Comparison of ENCODE assay signal across 8 mouse cellular contexts in genomic region chr16:30475633-30476461, GRCm38 (mm10).
A peak's percentile ranks its signal among the peaks of the same experiment; 100 is the strongest.
DNase-seq lines count a peak whose midpoint lies in the region; ATAC-seq and TF ChIP-seq lines count a peak whose summit lies in the region.

No protein-coding gene starts in this region.

- peak overlapping the region; percentile 2; the same call in 1 of the 2 replicates for H3K27ac ChIP-seq in gastrocnemius, adult 2 months
- H3K27ac ChIP-seq in cortical plate, adult 2 months (ENCODE audit: insufficient read depth, low read length), result peak overlapping the region; percentile 29; the same call in 1 of the 2 replicates
- H3K27ac ChIP-seq in heart, embryonic 15.5 days, result peak overlapping the region; percentile 64
- H3K27ac ChIP-seq in lung, embryonic 15.5 days, result peak overlapping the region; percentile 27
- H3K27ac ChIP-seq in liver, embryonic 12.5 days, result no peak overlapping the region
- no peak overlapping the region for H3K27ac ChIP-seq in cerebellum, adult 2 months (ENCODE audit: insufficient read depth, low read length)

- no peaks in the 10 kb centered on the region for H3K36me3 ChIP-seq in heart, embryonic 15.5 days
- H3K36me3 ChIP-seq in lung, embryonic 15.5 days, result no peaks in the 10 kb centered on the region
- no peaks in the 10 kb centered on the region for H3K36me3 ChIP-seq in liver, embryonic 12.5 days

- peaks cover 6% of the 10 kb centered on the region; the same call in 1 of the 2 replicates for H3K9me3 ChIP-seq in heart, embryonic 15.5 days (replicated peaks)
- H3K9me3 ChIP-seq in lung, embryonic 15.5 days, result peaks cover 3% of the 10 kb centered on the region; the same call in 1 of the 2 replicates
- H3K9me3 ChIP-seq in liver, embryonic 12.5 days (replicated peaks), result peaks cover 7% of the 10 kb centered on the region; the same call in 1 of the 2 replicates

- no peak for TF ChIP-seq POLR2A in cortical plate, adult 2 months (IDR thresholded peaks at IDR 0.05; ENCODE audit: extremely low read depth, insufficient read depth, low read length)
- no peak for TF ChIP-seq POLR2A in cerebellum, adult 2 months (IDR thresholded peaks at IDR 0.05; ENCODE audit: borderline replicate concordance, insufficient read depth, low read length)

- peak; percentile 66 for DNase-seq in gastrocnemius, adult 2 months
- no peak for DNase-seq in gastrocnemius, postnatal 25 days
- no peak for DNase-seq in cerebellum, adult 2 months

- no peaks in the 10 kb centered on the region for H3K27me3 ChIP-seq in heart, embryonic 15.5 days
- no peaks in the 10 kb centered on the region for H3K27me3 ChIP-seq in lung, embryonic 15.5 days
- 0 out of 2 replicates have a peak, but pooled peaks cover 7% of the 10 kb centered on the region for H3K27me3 ChIP-seq in liver, embryonic 12.5 days (replicated peaks)
- H3K27me3 ChIP-seq in cerebellum, adult 2 months (ENCODE audit: control insufficient read depth, insufficient read depth, low read length), result no peaks in the 10 kb centered on the region

- peaks cover 2% of the 10 kb centered on the region; the same call in 1 of the 2 replicates for H3K4me1 ChIP-seq in cortical plate, adult 2 months (ENCODE audit: control insufficient read depth, insufficient read depth, low read length)
- H3K4me1 ChIP-seq in heart, embryonic 15.5 days (replicated peaks), result peaks cover 23% of the 10 kb centered on the region
- peaks cover 15% of the 10 kb centered on the region for H3K4me1 ChIP-seq in lung, embryonic 15.5 days
- H3K4me1 ChIP-seq in liver, embryonic 12.5 days, result no peaks in the 10 kb centered on the region
- 0 out of 2 replicates have a peak, but pooled peaks cover 3% of the 10 kb centered on the region for H3K4me1 ChIP-seq in cerebellum, adult 2 months (ENCODE audit: control insufficient read depth, insufficient read depth, low read length)

- intact Hi-C loops in gastrocnemius, adult 2 months (cut with DNase I), result loop anchor here (5.0 kb wide), 1 partner anchor 79 kb away; no protein-coding TSS in a partner anchor

- 24% methylated on average over 10 of the region's 10 CpGs for WGBS in heart, embryonic 15.5 days
- 43% methylated on average over 10 of the region's 10 CpGs for WGBS in lung, embryonic 15.5 days
- WGBS in liver, embryonic 12.5 days (ENCODE audit: insufficient replicate concordance), result 65% methylated on average over 10 of the region's 10 CpGs
- 48% methylated on average over 10 of the region's 10 CpGs for WGBS in cerebellum, adult 2 months

- ATAC-seq in heart, embryonic 15.5 days (replicated peaks; ENCODE audit: insufficient number of reproducible peaks, insufficient read depth, low FRiP score, low read depth), result 0 out of 2 replicates have a peak, but pooled peaks have one; percentile 31
- no peak for ATAC-seq in lung, embryonic 15.5 days (ENCODE audit: borderline replicate concordance, extremely low read depth, low FRiP score, low TSS enrichment)
- no peak for ATAC-seq in liver, embryonic 12.5 days
- no peak for ATAC-seq in activated CD4-positive, CD25-positive, alpha-beta regulatory T cell, adult 4 months

- H3K4me3 ChIP-seq in gastrocnemius, adult 2 months, result peak overlapping the region; percentile 7; the same call in 1 of the 2 replicates
- H3K4me3 ChIP-seq in cortical plate, adult 2 months (ENCODE audit: insufficient read depth, low read length), result no peak overlapping the region
- H3K4me3 ChIP-seq in heart, embryonic 15.5 days, result no peak overlapping the region
- H3K4me3 ChIP-seq in lung, embryonic 15.5 days, result no peak overlapping the region
- no peak overlapping the region for H3K4me3 ChIP-seq in liver, embryonic 12.5 days
- no peak overlapping the region for H3K4me3 ChIP-seq in cerebellum, adult 2 months (replicated peaks; ENCODE audit: insufficient read depth, low read depth, low read length)

- H3K9ac ChIP-seq in heart, embryonic 15.5 days, result no peak overlapping the region
- no peak overlapping the region for H3K9ac ChIP-seq in lung, embryonic 15.5 days
- H3K9ac ChIP-seq in liver, embryonic 12.5 days, result no peak overlapping the region

- TF ChIP-seq CTCF in gastrocnemius, adult 2 months (IDR thresholded peaks at IDR 0.05), result no peak
- TF ChIP-seq CTCF in cortical plate, adult 2 months (IDR thresholded peaks at IDR 0.05; ENCODE audit: extremely low read depth, insufficient read depth, low read length), result no peak
- TF ChIP-seq CTCF in cerebellum, adult 2 months (IDR thresholded peaks at IDR 0.05; ENCODE audit: borderline replicate concordance, insufficient read depth, low read depth, low read length), result no peak

- H3K4me2 ChIP-seq in heart, embryonic 15.5 days, result peak overlapping the region; percentile 32
- H3K4me2 ChIP-seq in lung, embryonic 15.5 days, result no peak overlapping the region
- no peak overlapping the region for H3K4me2 ChIP-seq in liver, embryonic 12.5 days

Comparison
In these comparisons a context has a peak if more than half of its experiments do, and no peak if none do; other contexts are left out.
1. H3K27ac ChIP-seq: peak in gastrocnemius, adult 2 months (single experiment), cortical plate, adult 2 months (single experiment), heart, embryonic 15.5 days (single experiment) and lung, embryonic 15.5 days (single experiment); none in liver, embryonic 12.5 days (single experiment) and cerebellum, adult 2 months (single experiment).